Mouse (Mus musculus): ENCODE measurements around the gene Ksr1. TPM values are rescaled to one million over a fixed set of nuclear protein-coding genes. Genes with fewer than 3 reads are reported as not detected.

Gene Ksr1
- polyA plus RNA-seq, 1 experiment, result 4.8 TPM

DNA sequence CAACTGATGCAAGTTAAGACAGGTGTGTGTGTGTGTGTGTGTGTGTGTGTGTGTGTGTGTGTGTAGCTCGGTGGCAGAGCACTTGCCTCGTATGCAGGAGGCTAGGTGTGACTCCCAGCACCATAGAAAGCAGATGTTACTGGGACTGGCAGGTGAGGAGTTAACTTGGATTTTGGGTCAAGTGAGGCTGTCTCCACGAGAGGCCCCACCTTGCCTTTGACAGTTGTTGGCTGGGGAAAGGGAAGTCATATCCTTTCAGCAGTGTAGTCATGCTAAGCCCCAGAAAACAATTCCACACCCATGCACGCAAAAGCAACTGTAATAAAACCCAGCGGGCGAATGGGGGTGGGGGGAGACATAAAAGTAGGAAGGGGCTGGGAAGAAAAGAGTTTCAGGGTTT, 173.9 kb downstream of the Ksr1 start:
- Histone ChIP-seq H3K79me3 (ENCODE audit: low read depth) (no peaks in the 10 kb centered on the region), H3ac (ENCODE audit: control insufficient read depth, insufficient read length, low read depth) (no peak overlapping the region), H3K36me3 (ENCODE audit: control insufficient read depth, insufficient read depth) (peaks cover 19% of the 10 kb centered on the region), H3K4me3 (ENCODE audit: insufficient read depth, poor library complexity, severe bottlenecking) (no peak overlapping the region), H3K79me2 (ENCODE audit: control insufficient read depth, insufficient read depth) (no peaks in the 10 kb centered on the region), H3K27me3 (ENCODE audit: control insufficient read depth, insufficient read depth, insufficient read length) (no peaks in the 10 kb centered on the region)
- TF ChIP-seq MYOD1 (IDR thresholded peaks at IDR 0.05; ENCODE audit: control insufficient read depth, insufficient read length, low read depth) (no peak), MAX (IDR thresholded peaks at IDR 0.05) (no peak), MYOG (IDR thresholded peaks at IDR 0.05; ENCODE audit: control insufficient read depth, extremely low read depth, insufficient read length) (no peak), FOSL1 (IDR thresholded peaks at IDR 0.05; ENCODE audit: insufficient read depth, low read length, poor library complexity, severe bottlenecking) (no peak), USF1 (IDR thresholded peaks at IDR 0.05; ENCODE audit: low read depth) (no peak), CEBPB (IDR thresholded peaks at IDR 0.05; ENCODE audit: low read depth) (no peak), CTCF (IDR thresholded peaks at IDR 0.05; ENCODE audit: control insufficient read depth, insufficient read depth, insufficient read length) (no peak)

DNA sequence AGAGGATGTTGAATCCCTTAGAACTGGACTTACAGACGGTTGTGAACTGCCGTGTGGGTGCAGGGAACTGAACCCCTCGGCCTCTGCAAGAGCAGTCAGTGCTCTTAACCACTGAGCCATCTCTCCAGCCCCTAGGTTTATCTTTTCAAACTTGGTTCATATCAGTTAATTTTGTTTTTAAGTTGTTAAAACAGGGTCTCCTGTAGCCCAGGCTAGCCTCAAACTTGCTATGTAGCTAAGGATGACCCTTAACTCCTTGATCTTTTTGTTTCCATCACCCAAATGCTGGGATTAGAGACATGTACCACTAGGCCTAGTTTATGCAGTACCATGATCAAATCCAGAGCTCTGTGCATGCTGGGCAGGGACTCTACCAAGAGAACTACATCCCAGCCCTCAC, 174.5 kb downstream of the Ksr1 start:
- no peak overlapping the region for H3K4me3 ChIP-seq (ENCODE audit: insufficient read depth, poor library complexity, severe bottlenecking)
- H3K79me3 ChIP-seq (ENCODE audit: low read depth), result no peaks in the 10 kb centered on the region
- H3K79me2 ChIP-seq (ENCODE audit: control insufficient read depth, insufficient read depth), result no peaks in the 10 kb centered on the region
- peaks cover 19% of the 10 kb centered on the region for H3K36me3 ChIP-seq (ENCODE audit: control insufficient read depth, insufficient read depth)
- no peak overlapping the region for H3ac ChIP-seq (ENCODE audit: control insufficient read depth, insufficient read length, low read depth)
- H3K27me3 ChIP-seq (ENCODE audit: control insufficient read depth, insufficient read depth, insufficient read length), result no peaks in the 10 kb centered on the region
- TF ChIP-seq USF1 (IDR thresholded peaks at IDR 0.05; ENCODE audit: low read depth) (no peak), MYOG (IDR thresholded peaks at IDR 0.05; ENCODE audit: control insufficient read depth, extremely low read depth, insufficient read length) (no peak), FOSL1 (IDR thresholded peaks at IDR 0.05; ENCODE audit: insufficient read depth, low read length, poor library complexity, severe bottlenecking) (no peak), MAX (IDR thresholded peaks at IDR 0.05) (no peak), MYOD1 (IDR thresholded peaks at IDR 0.05; ENCODE audit: control insufficient read depth, insufficient read length, low read depth) (no peak), CEBPB (IDR thresholded peaks at IDR 0.05; ENCODE audit: low read depth) (no peak)

GRCm38 (mm10) chr11:78971096-78971495, 175.1 kb downstream of the Ksr1 start:
- Histone ChIP-seq H3K27me3 (ENCODE audit: control insufficient read depth, insufficient read depth, insufficient read length) (no peaks in the 10 kb centered on the region), H3ac (ENCODE audit: control insufficient read depth, insufficient read length, low read depth) (no peak overlapping the region), H3K36me3 (ENCODE audit: control insufficient read depth, insufficient read depth) (peaks cover 15% of the 10 kb centered on the region), H3K79me2 (ENCODE audit: control insufficient read depth, insufficient read depth) (no peaks in the 10 kb centered on the region), H3K79me3 (ENCODE audit: low read depth) (no peaks in the 10 kb centered on the region), H3K4me3 (ENCODE audit: insufficient read depth, poor library complexity, severe bottlenecking) (no peak overlapping the region)
- no peak for TF ChIP-seq CTCF (IDR thresholded peaks at IDR 0.05; ENCODE audit: control insufficient read depth, insufficient read depth, insufficient read length)
- TF ChIP-seq USF1 (IDR thresholded peaks at IDR 0.05; ENCODE audit: low read depth), result no peak
- TF ChIP-seq CEBPB (IDR thresholded peaks at IDR 0.05; ENCODE audit: low read depth), result no peak
- TF ChIP-seq MAX (IDR thresholded peaks at IDR 0.05), result no peak
- TF ChIP-seq MYOD1 (IDR thresholded peaks at IDR 0.05; ENCODE audit: control insufficient read depth, insufficient read length, low read depth), result no peak
- no peak for TF ChIP-seq MYOG (IDR thresholded peaks at IDR 0.05; ENCODE audit: control insufficient read depth, extremely low read depth, insufficient read length)
- TF ChIP-seq FOSL1 (IDR thresholded peaks at IDR 0.05; ENCODE audit: insufficient read depth, low read length, poor library complexity, severe bottlenecking), result no peak

DNA sequence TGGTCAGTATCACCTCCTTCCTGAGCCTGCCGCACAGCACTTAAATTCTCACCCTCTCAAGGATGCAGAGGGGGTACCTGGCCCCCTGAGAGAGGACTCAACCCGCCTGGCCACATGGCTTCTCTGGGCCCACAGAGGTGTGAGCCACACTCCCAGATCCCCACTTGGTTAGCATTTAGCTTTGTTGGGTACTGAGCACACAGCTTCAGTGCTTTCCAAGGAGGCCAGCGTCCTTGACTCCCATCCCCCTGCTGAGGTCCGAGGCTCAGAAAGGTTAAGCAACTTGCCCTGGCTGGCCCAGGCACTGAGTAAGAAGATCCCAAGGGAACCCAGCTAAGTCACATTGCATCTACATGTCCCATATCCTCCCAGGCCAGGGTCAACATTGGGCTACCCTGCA, 178.1 kb downstream of the Ksr1 start:
- TF ChIP-seq CEBPB (IDR thresholded peaks at IDR 0.05; ENCODE audit: low read depth), result no peak

GRCm38 (mm10) chr11:78967371-78967770, 178.8 kb downstream of the Ksr1 start:
- Histone ChIP-seq H3ac (ENCODE audit: control insufficient read depth, insufficient read length, low read depth) (no peak overlapping the region), H3K27me3 (ENCODE audit: control insufficient read depth, insufficient read depth, insufficient read length) (no peaks in the 10 kb centered on the region), H3K36me3 (ENCODE audit: control insufficient read depth, insufficient read depth) (peaks cover 3% of the 10 kb centered on the region), H3K4me3 (ENCODE audit: insufficient read depth, poor library complexity, severe bottlenecking) (no peak overlapping the region), H3K79me3 (ENCODE audit: low read depth) (no peaks in the 10 kb centered on the region), H3K79me2 (ENCODE audit: control insufficient read depth, insufficient read depth) (no peaks in the 10 kb centered on the region)
- TF ChIP-seq FOSL1 (IDR thresholded peaks at IDR 0.05; ENCODE audit: insufficient read depth, low read length, poor library complexity, severe bottlenecking) (no peak), CEBPB (IDR thresholded peaks at IDR 0.05; ENCODE audit: low read depth) (no peak), CTCF (IDR thresholded peaks at IDR 0.05; ENCODE audit: control insufficient read depth, insufficient read depth, insufficient read length) (peak; percentile 29), MYOG (IDR thresholded peaks at IDR 0.05; ENCODE audit: control insufficient read depth, extremely low read depth, insufficient read length) (no peak)

More for the DNA sequence above, 178.1 kb downstream of the Ksr1 start:
- no peaks in the 10 kb centered on the region for H3K27me3 ChIP-seq (ENCODE audit: control insufficient read depth, insufficient read depth, insufficient read length)
- peaks cover 3% of the 10 kb centered on the region for H3K36me3 ChIP-seq (ENCODE audit: control insufficient read depth, insufficient read depth)
- no peak overlapping the region for H3K4me3 ChIP-seq (ENCODE audit: insufficient read depth, poor library complexity, severe bottlenecking)
- no peak overlapping the region for H3ac ChIP-seq (ENCODE audit: control insufficient read depth, insufficient read length, low read depth)
- no peaks in the 10 kb centered on the region for H3K79me2 ChIP-seq (ENCODE audit: control insufficient read depth, insufficient read depth)
- no peaks in the 10 kb centered on the region for H3K79me3 ChIP-seq (ENCODE audit: low read depth)

Other genes with a start within 250 kb of the Ksr1 start
- gene Nos2, start 225.6 kb downstream of the Ksr1 start, polyA plus RNA-seq (2012; fragmentation: generic; extraction: Trizol), result 0.02 TPM
- gene Lgals9, start 161.5 kb downstream of the Ksr1 start, polyA plus RNA-seq (2012; fragmentation: generic; extraction: Trizol), result 22.7 TPM
- gene Wsb1, start 108.3 kb upstream of the Ksr1 start, polyA plus RNA-seq (2012; fragmentation: generic; extraction: Trizol), result 38.5 TPM
- not detected for gene Gm9964, start 150.5 kb upstream of the Ksr1 start, polyA plus RNA-seq (2012; fragmentation: generic; extraction: Trizol)
- 8.0 TPM for gene Nf1, start 193.3 kb upstream of the Ksr1 start, polyA plus RNA-seq (2012; fragmentation: generic; extraction: Trizol)